Mouse (Mus musculus) stomach, embryonic 16.5 days (tissue): Measurements from ENCODE around the gene Ythdf2. TPM values are rescaled to one million over a fixed set of nuclear protein-coding genes. Genes with fewer than 3 reads are reported as not detected.

ENCODE experiments used
- ATAC-seq: fragments of 200-750 bp; cut with Nextera tagmentation; 2 replicates; pipeline ENCODE4 v1.8.0; 2017; ENCODE audit warnings: moderate number of reproducible peaks, moderate TSS enrichment; ENCODE audit not compliant: insufficient read depth, low FRiP score
- H3K27ac ChIP-seq: fragments of 300-500 bp; sonication (generic); 2 replicates; pipeline ENCODE4 v1.5.1; 2014; ENCODE audit warnings: low read length
- H3K27me3 ChIP-seq: fragments of 300-500 bp; sonication (generic); 2 replicates; pipeline ENCODE4 v1.6.1; 2014; ENCODE audit warnings: low read length, control low read depth, mixed read lengths; ENCODE audit not compliant: control insufficient read depth, insufficient read depth
- H3K36me3 ChIP-seq: fragments of 300-500 bp; sonication (generic); 2 replicates; pipeline ENCODE4 v1.6.1; 2014; ENCODE audit warnings: low read length; ENCODE audit not compliant: control insufficient read depth, insufficient read depth
- H3K4me1 ChIP-seq: fragments of 300-500 bp; sonication (generic); 2 replicates; pipeline ENCODE4 v1.6.1; 2014; ENCODE audit warnings: low read length, control low read depth, mixed read lengths; ENCODE audit not compliant: control insufficient read depth, insufficient read depth
- H3K4me2 ChIP-seq: fragments of 300-500 bp; sonication (generic); 2 replicates; pipeline ENCODE4 v1.6.1; 2014; ENCODE audit warnings: low read depth, low read length, mixed read lengths
- H3K4me3 ChIP-seq: fragments of 300-500 bp; sonication (generic); replicated peaks from 2 replicates; pipeline ENCODE4 v1.5.1; 2014; ENCODE audit warnings: mild to moderate bottlenecking, low read length
- H3K9ac ChIP-seq: fragments of 300-500 bp; sonication (generic); 2 replicates; pipeline ENCODE4 v1.6.1; 2014; ENCODE audit warnings: low read length
- H3K9me3 ChIP-seq: fragments of 300-500 bp; sonication (generic); replicated peaks from 2 replicates; pipeline ENCODE4 v1.6.1; 2016; ENCODE audit warnings: low read length, control low read depth; ENCODE audit not compliant: control insufficient read depth
- WGBS: fragments of 180-500 bp; shearing (Covaris S2); extraction: QIAGEN DNeasy Blood & Tissue Kit; methylation state at CpG from one replicate; pipeline ENCODE4 v1.1.7; 2014; 5-methylcytosine and 5-hydroxymethylcytosine counted together
- polyA plus RNA-seq: library from polyadenylated mRNA; unstranded; fragments of >200 nt; fragmentation: Nextera tagmentation; extraction: Ambion mirVana; gene quantifications from 2 replicates; pipeline ENCODE4 v1.2.1, GENCODE M21; 2015

Gene Ythdf2
- polyA plus RNA-seq, 1 experiment from 2014 or later = 84.2 TPM

- Histone ChIP-seq H3K9ac (no peak overlapping the region), H3K4me2 (no peak overlapping the region), H3K27me3 (no peaks in the 10 kb centered on the region), H3K4me1 (peaks cover 7% of the 10 kb centered on the region; the same call in 1 of the 2 replicates), H3K9me3 (no peaks in the 10 kb centered on the region), H3K4me3 (no peak overlapping the region), H3K27ac (no peak overlapping the region), H3K36me3 (no peaks in the 10 kb centered on the region)
- 80% methylated on average over 5 of the region's 5 CpGs for WGBS
- ATAC-seq = no peak
These were observed 42.3 kb downstream of the Ythdf2 start for GRCm38 (mm10) chr4:132169761-132170160.

GRCm38 (mm10) chr4:132169271-132169670, 42.8 kb downstream of the Ythdf2 start:
- Histone ChIP-seq H3K9ac (no peak overlapping the region), H3K4me2 (no peak overlapping the region), H3K27ac (no peak overlapping the region), H3K4me3 (no peak overlapping the region), H3K27me3 (no peaks in the 10 kb centered on the region), H3K4me1 (peaks cover 7% of the 10 kb centered on the region; the same call in 1 of the 2 replicates), H3K9me3 (no peaks in the 10 kb centered on the region), H3K36me3 (no peaks in the 10 kb centered on the region)
- WGBS = 87% methylated on average over 3 of the region's 3 CpGs
- ATAC-seq = no peak

GRCm38 (mm10) chr4:132167436-132167835, 44.7 kb downstream of the Ythdf2 start:
- no peaks in the 10 kb centered on the region for H3K36me3 ChIP-seq
- no peak overlapping the region for H3K4me2 ChIP-seq
- H3K27me3 ChIP-seq = no peaks in the 10 kb centered on the region
- H3K27ac ChIP-seq = no peak overlapping the region
- H3K4me3 ChIP-seq = no peak overlapping the region
- H3K9me3 ChIP-seq = no peaks in the 10 kb centered on the region
- peaks cover 7% of the 10 kb centered on the region; the same call in 1 of the 2 replicates for H3K4me1 ChIP-seq
- WGBS = 83% methylated on average over 3 of the region's 3 CpGs
- no peak overlapping the region for H3K9ac ChIP-seq
- ATAC-seq = no peak

GRCm38 (mm10) chr4:132166350-132167290, 45.5 kb downstream of the Ythdf2 start:
- Histone ChIP-seq H3K4me3 (no peak overlapping the region), H3K27me3 (no peaks in the 10 kb centered on the region), H3K36me3 (no peaks in the 10 kb centered on the region), H3K9me3 (no peaks in the 10 kb centered on the region), H3K27ac (no peak overlapping the region), H3K4me1 (peaks cover 7% of the 10 kb centered on the region; the same call in 1 of the 2 replicates), H3K4me2 (no peak overlapping the region), H3K9ac (no peak overlapping the region)
- no peak for ATAC-seq
- 51% methylated on average over 16 of the region's 16 CpGs for WGBS

- H3K9ac ChIP-seq = no peak overlapping the region
- 59% methylated on average over 14 of the region's 14 CpGs for WGBS
- no peak overlapping the region for H3K4me2 ChIP-seq
- H3K4me1 ChIP-seq = peaks cover 7% of the 10 kb centered on the region; the same call in 1 of the 2 replicates
- no peak overlapping the region for H3K4me3 ChIP-seq
- H3K27ac ChIP-seq = no peak overlapping the region
- no peak for ATAC-seq
- no peaks in the 10 kb centered on the region for H3K9me3 ChIP-seq
- H3K27me3 ChIP-seq = no peaks in the 10 kb centered on the region
- no peaks in the 10 kb centered on the region for H3K36me3 ChIP-seq
These were observed 46.4 kb downstream of the Ythdf2 start for GRCm38 (mm10) chr4:132165691-132166090.

- Histone ChIP-seq H3K36me3 (no peaks in the 10 kb centered on the region), H3K27me3 (no peaks in the 10 kb centered on the region), H3K4me1 (no peaks in the 10 kb centered on the region), H3K9ac (no peak overlapping the region), H3K4me3 (no peak overlapping the region), H3K4me2 (no peak overlapping the region), H3K27ac (no peak overlapping the region), H3K9me3 (peaks cover 7% of the 10 kb centered on the region)
- peak; percentile 40; the same call in 1 of the 2 replicates for ATAC-seq
- 58% methylated on average over 12 of the region's 12 CpGs for WGBS
These were observed 55.0 kb downstream of the Ythdf2 start for GRCm38 (mm10) chr4:132156941-132157622.

GRCm38 (mm10) chr4:132154877-132155670, 57.0 kb downstream of the Ythdf2 start:
- no peak for ATAC-seq
- H3K27ac ChIP-seq = no peak overlapping the region
- no peaks in the 10 kb centered on the region for H3K4me1 ChIP-seq
- H3K4me2 ChIP-seq = no peak overlapping the region
- H3K4me3 ChIP-seq = no peak overlapping the region
- H3K9me3 ChIP-seq = peaks cover 7% of the 10 kb centered on the region
- 6% methylated on average over 6 of the region's 6 CpGs for WGBS
- H3K27me3 ChIP-seq = no peaks in the 10 kb centered on the region
- no peak overlapping the region for H3K9ac ChIP-seq
- no peaks in the 10 kb centered on the region for H3K36me3 ChIP-seq

- no peaks in the 10 kb centered on the region for H3K36me3 ChIP-seq
- no peak overlapping the region for H3K4me2 ChIP-seq
- H3K4me3 ChIP-seq = no peak overlapping the region
- ATAC-seq = peak; percentile 50; the same call in 1 of the 2 replicates
- no peaks in the 10 kb centered on the region for H3K4me1 ChIP-seq
- H3K27ac ChIP-seq = 0 out of 2 replicates have a peak overlapping the region, but pooled peaks have one; percentile 21
- peaks cover 7% of the 10 kb centered on the region for H3K9me3 ChIP-seq
- H3K27me3 ChIP-seq = no peaks in the 10 kb centered on the region
- 25% methylated on average over 1 of the region's 1 CpGs for WGBS
- no peak overlapping the region for H3K9ac ChIP-seq
These were observed 60.4 kb downstream of the Ythdf2 start for GRCm38 (mm10) chr4:132151673-132152072.
